Mouse (Mus musculus) C2C12 (cell line): ENCODE measurements around the gene 1110004F10Rik. TPM values are rescaled to one million over a fixed set of nuclear protein-coding genes. Genes with fewer than 3 reads are reported as not detected.

ENCODE experiments used
- H3K27me3 ChIP-seq: one replicate; pipeline ENCODE4 v1.6.1; 2011; ENCODE audit not compliant: control insufficient read depth, insufficient read depth, insufficient read length
- H3K36me3 ChIP-seq: one replicate; pipeline ENCODE4 v1.6.1; 2011; ENCODE audit not compliant: control insufficient read depth, insufficient read depth
- H3K4me3 ChIP-seq: one replicate; pipeline ENCODE4 v1.5.1; 2011; ENCODE audit warnings: mild to moderate bottlenecking, control low read depth; ENCODE audit not compliant: poor library complexity, insufficient read depth, severe bottlenecking
- H3K79me2 ChIP-seq: one replicate; pipeline ENCODE4 v1.6.1; 2011; ENCODE audit not compliant: control insufficient read depth, insufficient read depth
- H3K79me3 ChIP-seq: one replicate; pipeline ENCODE4 v1.6.1; 2011; ENCODE audit warnings: low read depth, control low read depth
- H3ac ChIP-seq: one replicate; pipeline ENCODE3; 2011; ENCODE audit warnings: low read depth; ENCODE audit not compliant: control insufficient read depth, insufficient read length
- CEBPB ChIP-seq: IDR thresholded peaks from one replicate; pipeline ENCODE4 v1.6.1; 2011; ENCODE audit warnings: low read depth, mild to moderate bottlenecking, control low read depth, moderate library complexity
- CTCF ChIP-seq: IDR thresholded peaks from one replicate; pipeline ENCODE4 v1.5.1; 2011; ENCODE audit not compliant: control insufficient read depth, insufficient read depth, insufficient read length
- FOSL1 ChIP-seq: IDR thresholded peaks from one replicate; pipeline ENCODE4 v1.8.0; 2011; ENCODE audit warnings: mild to moderate bottlenecking, low read length; ENCODE audit not compliant: poor library complexity, insufficient read depth, severe bottlenecking
- MAX ChIP-seq: IDR thresholded peaks from one replicate; pipeline ENCODE4 v1.6.1; 2011; ENCODE audit warnings: mild to moderate bottlenecking, control low read depth
- MYOD1 ChIP-seq: IDR thresholded peaks from one replicate; pipeline ENCODE4 v1.6.1; 2011; ENCODE audit warnings: low read depth; ENCODE audit not compliant: control insufficient read depth, insufficient read length
- MYOG ChIP-seq: IDR thresholded peaks from one replicate; pipeline ENCODE4 v1.6.1; 2011; ENCODE audit not compliant: control insufficient read depth, insufficient read length; ENCODE audit errors: extremely low read depth
- USF1 ChIP-seq: IDR thresholded peaks from one replicate; pipeline ENCODE4 v1.6.1; 2011; ENCODE audit warnings: low read depth, mild to moderate bottlenecking, control low read depth, moderate library complexity
- polyA plus RNA-seq: library from polyadenylated mRNA; unstranded; fragments of >200 nt; fragmentation: generic; extraction: Trizol; gene quantifications from one replicate; pipeline ENCODE4 v1.2.1, GENCODE M21; 2012; ENCODE audit warnings: missing spikeins

The 1110004F10Rik gene
- polyA plus RNA-seq, 1 experiment: 97.2 TPM

DNA sequence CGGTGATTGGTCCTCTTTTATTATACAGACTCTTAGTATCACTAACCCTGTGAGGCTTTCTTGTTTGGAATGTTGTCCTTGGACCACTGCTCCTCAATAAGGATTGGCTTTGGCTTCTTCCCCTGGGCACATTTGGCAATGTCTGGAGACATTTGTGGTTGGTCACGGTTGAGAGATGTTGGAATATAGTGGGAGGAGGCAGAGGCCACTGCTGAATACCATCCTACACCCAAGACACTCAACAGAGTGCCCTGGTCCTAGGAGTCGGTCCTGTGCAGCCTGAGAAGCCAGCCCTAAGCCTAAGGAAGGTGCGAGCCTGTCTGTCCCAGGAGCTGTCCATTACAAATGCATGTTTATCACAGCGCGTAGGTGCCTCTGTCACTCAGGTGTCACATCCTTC, 72.3 kb downstream of the 1110004F10Rik start:
- Histone ChIP-seq H3ac (no peak overlapping the region), H3K36me3 (no peaks in the 10 kb centered on the region), H3K79me2 (no peaks in the 10 kb centered on the region), H3K79me3 (no peaks in the 10 kb centered on the region), H3K4me3 (no peak overlapping the region), H3K27me3 (no peaks in the 10 kb centered on the region)
- TF ChIP-seq FOSL1: no peak
- no peak for TF ChIP-seq MYOD1
- TF ChIP-seq CTCF: no peak
- no peak for TF ChIP-seq CEBPB
- no peak for TF ChIP-seq USF1
- TF ChIP-seq MAX: no peak
- TF ChIP-seq MYOG: no peak

DNA sequence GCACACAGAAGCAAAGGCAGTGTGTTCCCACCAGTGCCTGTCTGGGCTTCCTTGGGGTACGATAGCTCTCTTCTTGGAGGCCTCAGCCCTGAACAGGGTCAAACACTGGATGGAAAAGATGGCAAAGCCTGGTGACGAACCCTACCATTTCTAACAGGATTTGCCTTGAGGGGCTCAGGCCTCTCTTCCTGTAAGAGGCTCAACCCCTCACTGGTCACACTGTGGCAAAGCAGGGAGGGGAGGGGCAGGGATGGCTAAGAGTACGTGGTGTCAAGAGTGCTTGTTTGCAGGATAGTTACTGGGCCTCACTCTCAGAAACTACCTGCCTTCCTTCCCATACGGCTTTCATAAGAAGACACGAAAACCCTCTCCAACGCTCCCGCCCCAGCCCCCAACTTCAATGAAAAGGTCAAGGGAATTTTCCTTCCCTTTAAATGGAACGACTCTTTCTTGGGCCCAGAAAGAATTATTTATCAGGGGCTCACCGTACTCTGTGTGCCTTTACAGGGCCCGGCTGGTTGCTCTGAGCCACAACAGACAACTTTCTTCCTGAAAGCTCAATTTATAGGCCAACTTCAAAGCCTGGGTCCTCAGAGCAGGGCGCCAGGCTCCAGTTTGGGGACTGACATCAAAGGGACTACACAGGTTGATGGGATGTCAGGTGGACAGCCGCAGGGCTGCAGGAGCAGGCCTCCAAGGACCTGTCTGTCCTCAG, 76.2 kb downstream of the 1110004F10Rik start:
- no peaks in the 10 kb centered on the region for H3K27me3 ChIP-seq
- no peak overlapping the region for H3ac ChIP-seq
- H3K79me2 ChIP-seq: no peaks in the 10 kb centered on the region
- no peaks in the 10 kb centered on the region for H3K79me3 ChIP-seq
- no peaks in the 10 kb centered on the region for H3K36me3 ChIP-seq
- no peak overlapping the region for H3K4me3 ChIP-seq
- TF ChIP-seq USF1 (no peak), FOSL1 (no peak), CTCF (no peak), MYOD1 (no peak), CEBPB (no peak)

DNA sequence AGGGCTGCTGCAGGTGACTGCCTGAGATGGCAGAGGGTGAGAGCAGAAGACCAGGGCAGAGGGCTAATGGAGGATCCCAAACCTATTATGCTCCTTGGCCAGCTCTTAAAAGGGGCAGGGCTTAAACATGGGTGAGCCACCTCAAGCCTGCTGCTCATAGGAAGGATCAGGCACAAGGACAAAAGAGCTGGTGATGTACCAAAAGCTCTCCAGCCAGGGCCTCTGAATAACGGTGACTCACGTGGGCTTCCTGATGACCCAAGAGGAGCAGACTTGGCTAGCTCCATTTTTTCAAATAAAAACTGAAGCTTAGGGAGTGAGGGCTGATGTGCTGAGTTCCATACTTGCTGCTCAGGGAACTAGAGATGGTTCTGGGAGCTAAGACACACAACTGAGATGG, 76.8 kb downstream of the 1110004F10Rik start:
- TF ChIP-seq MYOG (no peak), MYOD1 (no peak), CEBPB (no peak), FOSL1 (no peak), CTCF (no peak), USF1 (no peak), MAX (no peak)
- no peaks in the 10 kb centered on the region for H3K27me3 ChIP-seq
- H3K4me3 ChIP-seq: no peak overlapping the region
- H3ac ChIP-seq: no peak overlapping the region
- no peaks in the 10 kb centered on the region for H3K79me2 ChIP-seq
- H3K79me3 ChIP-seq: no peaks in the 10 kb centered on the region
- no peaks in the 10 kb centered on the region for H3K36me3 ChIP-seq

DNA sequence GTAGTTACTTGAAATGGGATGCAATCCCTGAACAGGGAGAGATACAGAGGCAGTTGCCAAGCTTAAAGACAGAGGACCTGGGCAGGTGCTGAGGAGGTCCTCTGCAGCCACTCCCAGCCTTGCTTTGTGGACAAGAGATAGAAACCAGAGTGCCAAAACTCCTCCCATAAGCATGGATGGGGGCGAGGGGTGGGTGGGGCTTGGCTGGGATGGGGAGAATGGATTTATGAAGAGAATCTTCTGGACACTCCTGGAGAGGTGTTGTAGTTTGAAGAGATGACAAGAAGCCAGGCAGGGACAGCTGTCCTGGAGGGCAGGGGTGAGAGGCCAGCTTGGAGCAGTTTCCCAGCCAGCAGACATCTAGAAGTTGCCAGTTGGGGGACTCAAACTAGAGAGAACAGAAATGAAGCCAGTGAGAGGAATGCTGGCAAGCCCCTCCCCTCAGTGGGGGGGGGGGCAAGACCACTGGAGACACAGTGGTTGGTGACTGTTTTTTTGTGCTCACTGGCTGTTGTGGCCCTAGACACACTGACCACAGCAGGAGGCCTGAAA, 80.2 kb downstream of the 1110004F10Rik start:
- TF ChIP-seq MYOG (no peak), MYOD1 (no peak)
- no peaks in the 10 kb centered on the region for H3K79me3 ChIP-seq
- no peaks in the 10 kb centered on the region for H3K36me3 ChIP-seq
- H3K79me2 ChIP-seq: no peaks in the 10 kb centered on the region
- H3K4me3 ChIP-seq: no peak overlapping the region
- H3K27me3 ChIP-seq: peaks cover 5% of the 10 kb centered on the region
- H3ac ChIP-seq: no peak overlapping the region

DNA sequence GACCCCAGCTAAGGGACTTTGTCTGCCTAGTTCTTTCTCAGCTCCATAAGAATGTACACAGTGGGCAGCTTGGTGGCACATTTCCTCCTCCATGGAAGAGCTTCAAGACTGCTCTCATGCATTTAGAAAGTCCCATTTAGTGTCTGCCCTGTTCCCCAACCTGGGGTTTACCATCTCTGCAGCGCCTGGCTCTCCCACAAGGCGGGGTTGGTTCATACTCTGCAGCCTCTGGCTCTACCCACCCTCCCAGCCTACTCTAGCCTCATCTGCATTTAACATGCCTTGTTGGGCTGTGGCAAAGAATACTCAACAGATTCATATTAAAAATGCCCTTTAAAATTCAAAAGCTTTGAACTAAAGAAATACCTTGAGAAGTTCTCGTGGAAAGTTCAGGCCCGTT, 81.5 kb downstream of the 1110004F10Rik start:
- Histone ChIP-seq H3K79me3 (no peaks in the 10 kb centered on the region), H3K79me2 (no peaks in the 10 kb centered on the region), H3K36me3 (no peaks in the 10 kb centered on the region), H3ac (no peak overlapping the region), H3K4me3 (no peak overlapping the region), H3K27me3 (peaks cover 5% of the 10 kb centered on the region)
- TF ChIP-seq CTCF: no peak
- no peak for TF ChIP-seq CEBPB
- TF ChIP-seq FOSL1: no peak
- TF ChIP-seq MYOG: no peak
- TF ChIP-seq USF1: no peak
- no peak for TF ChIP-seq MYOD1
- TF ChIP-seq MAX: no peak

DNA sequence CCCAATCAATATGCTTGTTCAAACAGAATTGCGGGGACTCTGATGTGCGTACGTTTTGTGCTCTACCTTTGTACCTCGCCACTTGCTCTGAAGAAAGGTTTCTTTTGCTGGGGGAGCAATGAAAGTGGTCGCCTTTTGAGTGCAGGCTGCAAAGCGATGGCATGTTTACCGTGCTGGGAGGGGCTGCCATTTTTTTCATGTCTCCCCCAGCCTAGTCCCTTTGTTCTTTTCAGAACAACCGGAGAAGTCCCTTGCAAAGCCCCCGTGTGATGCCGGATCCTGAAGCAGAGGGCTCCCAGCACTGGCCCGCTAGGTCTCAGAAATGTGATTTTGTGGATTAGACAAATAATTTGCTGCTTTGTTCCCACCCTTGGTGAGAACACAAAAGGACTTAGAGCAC, 82.0 kb downstream of the 1110004F10Rik start:
- TF ChIP-seq MYOD1 (no peak), MYOG (no peak), USF1 (no peak), CTCF (no peak), MAX (no peak), FOSL1 (no peak), CEBPB (no peak)
- Histone ChIP-seq H3K36me3 (no peaks in the 10 kb centered on the region), H3ac (no peak overlapping the region), H3K79me2 (no peaks in the 10 kb centered on the region), H3K27me3 (peaks cover 5% of the 10 kb centered on the region), H3K79me3 (no peaks in the 10 kb centered on the region), H3K4me3 (no peak overlapping the region)
